Mouse (Mus musculus): Measurements from ENCODE around the gene Hoxb1. TPM values are rescaled to one million over a fixed set of nuclear protein-coding genes. Genes with fewer than 3 reads are reported as not detected.

The Hoxb1 gene
- total and polyA plus RNA-seq, 3 experiments: not detected

GRCm38 (mm10) chr11:96363807-96364206 lies 1.7 kb upstream of the Hoxb1 start:
- no peaks in the 10 kb centered on the region for H3K36me3 ChIP-seq (ENCODE audit: control insufficient read depth, insufficient read depth, low read length)
- 23% methylated on average over 5 of the region's 5 CpGs for WGBS
- no peak overlapping the region for H3K9ac ChIP-seq (ENCODE audit: low read depth, low read length)
- no peaks in the 10 kb centered on the region for H3K4me1 ChIP-seq (ENCODE audit: control insufficient read depth, insufficient read depth, low read length)
- no peaks in the 10 kb centered on the region for H3K79me2 ChIP-seq (replicated peaks; ENCODE audit: control insufficient read depth, insufficient read depth, low read length)
- no peak for DNase-seq
- no peak overlapping the region for H3K4me3 ChIP-seq
- no peak for TF ChIP-seq POLR2A (IDR thresholded peaks at IDR 0.05; ENCODE audit: insufficient read depth, low read depth, low read length)
- TF ChIP-seq EP300 (IDR thresholded peaks at IDR 0.05; ENCODE audit: insufficient read depth, low read depth, low read length): no peak
- no peak for TF ChIP-seq CTCF (IDR thresholded peaks at IDR 0.05)
- no peak overlapping the region for H3K27ac ChIP-seq
- peaks cover 24% of the 10 kb centered on the region for H3K27me3 ChIP-seq (ENCODE audit: control insufficient read depth, insufficient read depth, low read length)
- intact Hi-C loops (cut with DNase I): no loop called here

GRCm38 (mm10) chr11:96366092-96367041 lies 815 bp downstream of the Hoxb1 start:
- Histone ChIP-seq H3K4me1 (ENCODE audit: control insufficient read depth, insufficient read depth, low read length) (no peaks in the 10 kb centered on the region), H3K9ac (ENCODE audit: low read depth, low read length) (no peak overlapping the region), H3K27me3 (ENCODE audit: control insufficient read depth, insufficient read depth, low read length) (peaks cover 24% of the 10 kb centered on the region), H3K27ac (no peak overlapping the region), H3K79me2 (replicated peaks; ENCODE audit: control insufficient read depth, insufficient read depth, low read length) (no peaks in the 10 kb centered on the region), H3K36me3 (ENCODE audit: control insufficient read depth, insufficient read depth, low read length) (no peaks in the 10 kb centered on the region), H3K4me3 (no peak overlapping the region)
- no peak for TF ChIP-seq POLR2A (IDR thresholded peaks at IDR 0.05; ENCODE audit: insufficient read depth, low read depth, low read length)
- no peak for TF ChIP-seq CTCF (IDR thresholded peaks at IDR 0.05)
- TF ChIP-seq EP300 (IDR thresholded peaks at IDR 0.05; ENCODE audit: insufficient read depth, low read depth, low read length): no peak
- intact Hi-C loops (cut with DNase I): loop anchor here (5.0 kb wide), 1 partner anchor 41 kb away; no protein-coding TSS in a partner anchor
- no peak for DNase-seq
- WGBS: 4% methylated on average over 47 of the region's 47 CpGs

GRCm38 (mm10) chr11:96367141-96367540 lies 1.6 kb downstream of the Hoxb1 start:
- H3K9ac ChIP-seq (ENCODE audit: low read depth, low read length): no peak overlapping the region
- 28% methylated on average over 6 of the region's 6 CpGs for WGBS
- H3K4me1 ChIP-seq (ENCODE audit: control insufficient read depth, insufficient read depth, low read length): no peaks in the 10 kb centered on the region
- intact Hi-C loops (cut with DNase I): loop anchor here (5.0 kb wide), 1 partner anchor 40 kb away; no protein-coding TSS in a partner anchor
- no peaks in the 10 kb centered on the region for H3K79me2 ChIP-seq (replicated peaks; ENCODE audit: control insufficient read depth, insufficient read depth, low read length)
- no peak overlapping the region for H3K4me3 ChIP-seq
- no peak overlapping the region for H3K27ac ChIP-seq
- no peak for DNase-seq
- H3K27me3 ChIP-seq (ENCODE audit: control insufficient read depth, insufficient read depth, low read length): peaks cover 22% of the 10 kb centered on the region
- no peak for TF ChIP-seq EP300 (IDR thresholded peaks at IDR 0.05; ENCODE audit: insufficient read depth, low read depth, low read length)
- no peak for TF ChIP-seq POLR2A (IDR thresholded peaks at IDR 0.05; ENCODE audit: insufficient read depth, low read depth, low read length)
- TF ChIP-seq CTCF (IDR thresholded peaks at IDR 0.05): no peak
- H3K36me3 ChIP-seq (ENCODE audit: control insufficient read depth, insufficient read depth, low read length): no peaks in the 10 kb centered on the region

GRCm38 (mm10) chr11:96368686-96369085 lies 3.1 kb downstream of the Hoxb1 start:
- Histone ChIP-seq H3K27me3 (ENCODE audit: control insufficient read depth, insufficient read depth, low read length) (peaks cover 22% of the 10 kb centered on the region), H3K9ac (ENCODE audit: low read depth, low read length) (no peak overlapping the region), H3K36me3 (ENCODE audit: control insufficient read depth, insufficient read depth, low read length) (no peaks in the 10 kb centered on the region), H3K79me2 (replicated peaks; ENCODE audit: control insufficient read depth, insufficient read depth, low read length) (no peaks in the 10 kb centered on the region), H3K4me1 (ENCODE audit: control insufficient read depth, insufficient read depth, low read length) (no peaks in the 10 kb centered on the region), H3K4me3 (no peak overlapping the region), H3K27ac (no peak overlapping the region)
- no peak for DNase-seq
- TF ChIP-seq POLR2A (IDR thresholded peaks at IDR 0.05; ENCODE audit: insufficient read depth, low read depth, low read length): no peak
- TF ChIP-seq CTCF (IDR thresholded peaks at IDR 0.05): no peak
- no peak for TF ChIP-seq EP300 (IDR thresholded peaks at IDR 0.05; ENCODE audit: insufficient read depth, low read depth, low read length)
- intact Hi-C loops (cut with DNase I): loop anchor here (5.0 kb wide), 1 partner anchor 39 kb away; no protein-coding TSS in a partner anchor
- WGBS: 16% methylated on average over 5 of the region's 5 CpGs

- H3K27ac ChIP-seq: no peak overlapping the region
- no peak overlapping the region for H3K9ac ChIP-seq (ENCODE audit: low read depth, low read length)
- TF ChIP-seq CTCF (IDR thresholded peaks at IDR 0.05) (no peak), EP300 (IDR thresholded peaks at IDR 0.05; ENCODE audit: insufficient read depth, low read depth, low read length) (no peak), POLR2A (IDR thresholded peaks at IDR 0.05; ENCODE audit: insufficient read depth, low read depth, low read length) (no peak)
- intact Hi-C loops (cut with DNase I): loop anchor here (5.0 kb wide), 1 partner anchor 38 kb away; no protein-coding TSS in a partner anchor
- no peak overlapping the region for H3K4me3 ChIP-seq
- H3K4me1 ChIP-seq (ENCODE audit: control insufficient read depth, insufficient read depth, low read length): no peaks in the 10 kb centered on the region
- peaks cover 21% of the 10 kb centered on the region for H3K27me3 ChIP-seq (ENCODE audit: control insufficient read depth, insufficient read depth, low read length)
- H3K36me3 ChIP-seq (ENCODE audit: control insufficient read depth, insufficient read depth, low read length): no peaks in the 10 kb centered on the region
- 41% methylated on average over 7 of the region's 7 CpGs for WGBS
- no peak for DNase-seq
- H3K79me2 ChIP-seq (replicated peaks; ENCODE audit: control insufficient read depth, insufficient read depth, low read length): no peaks in the 10 kb centered on the region
These were observed 3.6 kb downstream of the Hoxb1 start for GRCm38 (mm10) chr11:96369140-96369539.

GRCm38 (mm10) chr11:96371726-96372125 lies 6.2 kb downstream of the Hoxb1 start:
- no peak overlapping the region for H3K4me3 ChIP-seq
- 45% methylated on average over 3 of the region's 3 CpGs for WGBS
- intact Hi-C loops (cut with DNase I): no loop called here

More at GRCm38 (mm10) chr11:96371726-96372125, 6.2 kb downstream of the Hoxb1 start:
- Histone ChIP-seq H3K27me3 (ENCODE audit: control insufficient read depth, insufficient read depth, low read length) (peaks cover 9% of the 10 kb centered on the region; the same call in 1 of the 2 replicates), H3K36me3 (ENCODE audit: control insufficient read depth, insufficient read depth, low read length) (no peaks in the 10 kb centered on the region), H3K4me1 (ENCODE audit: control insufficient read depth, insufficient read depth, low read length) (no peaks in the 10 kb centered on the region), H3K79me2 (replicated peaks; ENCODE audit: control insufficient read depth, insufficient read depth, low read length) (no peaks in the 10 kb centered on the region), H3K27ac (no peak overlapping the region), H3K9ac (ENCODE audit: low read depth, low read length) (no peak overlapping the region)
- DNase-seq: no peak
- TF ChIP-seq CTCF (IDR thresholded peaks at IDR 0.05) (no peak), POLR2A (IDR thresholded peaks at IDR 0.05; ENCODE audit: insufficient read depth, low read depth, low read length) (no peak)
